Mouse (Mus musculus) heart, embryonic 16.5 days (tissue): ENCODE results near the gene Clec12a. TPM values are rescaled to one million over a fixed set of nuclear protein-coding genes. Genes with fewer than 3 reads are reported as not detected.

ENCODE experiments used
- ATAC-seq: fragments of 200-750 bp; cut with Nextera tagmentation; replicated peaks from 2 replicates; pipeline ENCODE4 v1.8.0; 2017; ENCODE audit warnings: moderate number of reproducible peaks; ENCODE audit not compliant: insufficient read depth, low FRiP score; ENCODE audit errors: extremely low read depth
- H3K27ac ChIP-seq: fragments of 300-500 bp; sonication (generic); 2 replicates; pipeline ENCODE4 v1.5.1; 2014; ENCODE audit warnings: mild to moderate bottlenecking, low read length, control low read depth, moderate library complexity
- H3K27me3 ChIP-seq: fragments of 300-500 bp; sonication (generic); 2 replicates; pipeline ENCODE4 v1.6.1; 2014; ENCODE audit warnings: low read length, mixed read lengths; ENCODE audit not compliant: control insufficient read depth, insufficient read depth
- H3K36me3 ChIP-seq: fragments of 300-500 bp; sonication (generic); 2 replicates; pipeline ENCODE4 v1.6.1; 2014; ENCODE audit not compliant: control insufficient read depth, insufficient read depth
- H3K4me1 ChIP-seq: fragments of 300-500 bp; sonication (generic); 2 replicates; pipeline ENCODE4 v1.6.1; 2014; ENCODE audit warnings: low read length, mixed read lengths; ENCODE audit not compliant: control insufficient read depth, insufficient read depth
- H3K4me2 ChIP-seq: fragments of 300-500 bp; sonication (generic); 2 replicates; pipeline ENCODE4 v1.6.1; 2014; ENCODE audit warnings: low read depth, mild to moderate bottlenecking, control low read depth, low read length
- H3K4me3 ChIP-seq: fragments of 300-500 bp; sonication (generic); 2 replicates; pipeline ENCODE4 v1.5.1; 2014; ENCODE audit warnings: mild to moderate bottlenecking, control low read depth, low read length
- H3K9ac ChIP-seq: fragments of 300-500 bp; sonication (generic); 2 replicates; pipeline ENCODE4 v1.6.1; 2014; ENCODE audit warnings: low read length, control low read depth
- H3K9me3 ChIP-seq: fragments of 300-500 bp; sonication (generic); replicated peaks from 2 replicates; pipeline ENCODE4 v1.6.1; 2016; ENCODE audit warnings: low read length; ENCODE audit not compliant: control insufficient read depth
- WGBS: fragments of 180-500 bp; shearing (Covaris S2); extraction: QIAGEN DNeasy Blood & Tissue Kit; methylation state at CpG from one replicate; pipeline ENCODE4 v1.1.7; 2014; 5-methylcytosine and 5-hydroxymethylcytosine counted together
- polyA plus RNA-seq: library from polyadenylated mRNA; unstranded; fragments of >200 nt; fragmentation: Nextera tagmentation; extraction: Ambion mirVana; gene quantifications from 2 replicates; pipeline ENCODE4 v1.2.1, GENCODE M21; 2015

Gene Clec12a
- polyA plus RNA-seq, 1 experiment from 2014 or later = 1.3 TPM

DNA sequence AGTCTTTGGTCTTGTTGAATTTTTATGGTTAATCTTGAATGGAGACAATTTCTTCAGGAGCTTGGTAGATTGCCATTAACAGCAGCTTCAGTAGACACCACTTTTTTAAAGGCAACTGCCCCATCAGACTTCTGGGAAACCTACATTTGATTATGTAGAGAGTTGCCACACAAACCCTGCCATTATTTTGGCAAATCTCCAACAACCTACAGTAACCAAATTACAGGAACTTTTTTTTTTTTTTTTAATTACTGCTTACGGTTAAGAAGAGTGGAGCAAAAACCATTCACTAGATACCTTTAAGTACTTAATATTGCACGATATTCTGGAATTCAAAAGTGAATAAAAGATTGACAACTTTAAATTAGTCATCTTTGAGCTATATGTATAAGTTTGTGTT is 17.0 kb downstream of the Clec12a start:
- no peak overlapping the region for H3K27ac ChIP-seq
- H3K36me3 ChIP-seq = no peaks in the 10 kb centered on the region
- 92% methylated on average over 2 of the region's 2 CpGs for WGBS
- H3K27me3 ChIP-seq = no peaks in the 10 kb centered on the region
- H3K9ac ChIP-seq = no peak overlapping the region
- ATAC-seq = no peak
- H3K4me1 ChIP-seq = no peaks in the 10 kb centered on the region
- H3K4me2 ChIP-seq = no peak overlapping the region
- no peak overlapping the region for H3K4me3 ChIP-seq
- H3K9me3 ChIP-seq = 0 out of 2 replicates have a peak, but pooled peaks cover 2% of the 10 kb centered on the region

DNA sequence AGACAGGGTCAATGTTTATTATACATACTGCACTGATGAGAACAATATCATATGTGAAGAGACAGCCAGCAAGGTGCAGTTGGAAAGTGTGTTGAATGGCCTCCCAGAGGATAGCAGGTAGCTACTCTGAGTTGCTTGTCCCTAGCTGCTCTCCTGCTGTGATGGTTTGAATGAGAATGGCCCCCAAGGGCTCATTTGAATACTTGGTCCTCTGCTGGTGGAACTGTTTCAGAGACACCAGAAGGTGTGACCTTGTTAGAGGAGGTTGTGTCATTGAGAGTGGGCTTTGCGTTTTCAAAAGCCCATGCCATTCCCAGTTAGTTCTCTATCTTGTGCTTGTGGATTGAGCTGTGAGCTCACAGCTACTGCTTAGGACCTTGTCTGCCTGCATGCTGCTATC is 21.5 kb downstream of the Clec12a start:
- no peak overlapping the region for H3K4me3 ChIP-seq
- no peak for ATAC-seq
- H3K4me2 ChIP-seq = no peak overlapping the region
- no peak overlapping the region for H3K27ac ChIP-seq
- no peak overlapping the region for H3K9ac ChIP-seq
- H3K9me3 ChIP-seq = no peaks in the 10 kb centered on the region
- H3K4me1 ChIP-seq = no peaks in the 10 kb centered on the region
- H3K36me3 ChIP-seq = no peaks in the 10 kb centered on the region
- no peaks in the 10 kb centered on the region for H3K27me3 ChIP-seq
- 23% methylated on average over 1 of the region's 1 CpGs for WGBS

DNA sequence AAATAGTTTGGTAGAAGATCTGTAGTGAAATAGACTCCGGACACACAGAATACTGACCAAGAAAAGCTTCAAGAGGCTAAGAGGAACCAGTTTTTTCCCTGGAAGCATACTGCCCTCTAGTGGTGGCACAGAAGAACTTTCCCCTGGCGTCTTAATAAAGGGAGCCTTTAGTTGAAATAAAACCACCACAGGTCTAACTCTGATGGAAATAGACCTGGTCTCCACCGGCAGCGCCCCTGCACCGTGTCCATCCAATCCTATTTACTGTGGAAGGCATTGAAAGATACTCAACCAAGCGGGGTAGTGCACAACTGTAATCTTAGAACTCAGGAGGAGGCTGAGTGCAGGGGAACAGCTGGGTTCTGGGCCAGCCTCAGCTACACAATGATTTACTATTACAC is 23.5 kb downstream of the Clec12a start:
- whole genome bisulfite sequencing = 12% methylated on average over 6 of the region's 6 CpGs
- H3K27ac ChIP-seq = no peak overlapping the region
- no peak for ATAC-seq
- no peak overlapping the region for H3K4me2 ChIP-seq
- no peaks in the 10 kb centered on the region for H3K9me3 ChIP-seq
- H3K36me3 ChIP-seq = no peaks in the 10 kb centered on the region
- no peaks in the 10 kb centered on the region for H3K27me3 ChIP-seq
- no peak overlapping the region for H3K9ac ChIP-seq
- H3K4me3 ChIP-seq = no peak overlapping the region
- 0 out of 2 replicates have a peak, but pooled peaks cover 3% of the 10 kb centered on the region for H3K4me1 ChIP-seq

DNA sequence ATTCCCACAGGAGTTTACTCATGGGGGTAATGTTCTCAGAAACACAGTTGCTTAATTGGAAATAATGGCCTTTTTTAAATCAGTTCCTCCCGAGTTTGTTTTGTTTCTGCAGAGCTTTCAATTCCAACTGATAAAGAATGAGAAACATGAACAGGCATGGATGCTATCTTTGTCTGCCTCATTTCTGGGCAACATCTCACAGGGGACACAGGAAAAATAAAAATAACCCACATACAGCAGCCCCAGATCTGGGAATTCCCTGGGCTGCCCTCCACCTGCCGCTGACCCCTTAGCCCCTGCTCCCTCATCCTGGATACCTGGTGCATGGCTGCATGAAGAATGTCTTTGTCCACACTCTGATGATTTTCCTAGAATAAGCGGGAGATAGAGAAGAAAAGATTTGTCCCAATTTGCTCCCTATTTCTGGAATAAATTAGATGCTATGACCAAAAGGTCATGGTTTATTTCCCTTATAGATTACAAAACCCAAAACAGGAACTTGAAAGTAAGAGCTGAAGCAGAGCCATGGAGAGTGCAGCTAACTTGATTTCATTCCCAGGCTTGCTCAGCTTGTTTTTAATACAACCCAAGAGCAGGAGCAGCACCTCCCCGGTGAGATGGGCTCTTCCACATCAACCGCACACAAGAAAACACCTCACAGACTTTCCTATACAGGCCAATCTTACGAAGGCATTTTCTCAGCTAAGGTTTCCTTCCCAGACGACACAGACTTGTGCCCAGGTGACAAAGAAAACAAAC is 27.1 kb downstream of the Clec12a start:
- Histone ChIP-seq H3K4me2 (no peak overlapping the region), H3K27ac (no peak overlapping the region), H3K27me3 (no peaks in the 10 kb centered on the region), H3K4me3 (no peak overlapping the region), H3K4me1 (0 out of 2 replicates have a peak, but pooled peaks cover 3% of the 10 kb centered on the region), H3K36me3 (no peaks in the 10 kb centered on the region), H3K9ac (no peak overlapping the region), H3K9me3 (no peaks in the 10 kb centered on the region)
- WGBS = 60% methylated on average over 7 of the region's 7 CpGs
- no peak for ATAC-seq

DNA sequence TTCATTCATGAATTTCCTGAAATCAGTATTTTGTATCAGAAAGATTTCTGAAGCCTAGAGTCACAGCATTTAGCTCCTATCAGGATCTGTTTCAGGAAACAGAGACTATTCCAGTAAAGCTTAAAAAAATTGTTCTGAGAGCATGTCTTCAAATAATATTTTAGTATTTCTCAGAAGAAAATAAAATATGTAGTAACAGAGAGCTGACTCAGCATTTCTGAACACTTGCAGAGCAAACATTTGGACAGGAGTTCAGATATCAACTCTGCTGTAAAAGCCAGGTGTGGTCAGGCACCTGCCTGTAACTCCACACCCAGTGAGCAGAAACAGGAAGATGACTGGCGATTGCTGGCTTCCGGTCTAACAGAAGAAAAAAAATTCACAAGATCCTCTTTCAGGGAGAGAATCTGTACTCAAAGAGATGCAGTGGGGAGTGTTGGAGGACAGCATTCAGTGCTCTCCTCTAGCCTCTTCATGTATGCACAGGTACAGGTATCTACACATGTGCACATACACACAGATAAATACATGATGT is 32.5 kb downstream of the Clec12a start:
- Histone ChIP-seq H3K27me3 (no peaks in the 10 kb centered on the region), H3K4me3 (no peak overlapping the region), H3K9ac (no peak overlapping the region), H3K4me1 (no peaks in the 10 kb centered on the region), H3K27ac (no peak overlapping the region), H3K9me3 (peaks cover 5% of the 10 kb centered on the region; the same call in 1 of the 2 replicates), H3K4me2 (no peak overlapping the region), H3K36me3 (no peaks in the 10 kb centered on the region)
- WGBS = 62% methylated on average over 2 of the region's 2 CpGs
- no peak for ATAC-seq

DNA sequence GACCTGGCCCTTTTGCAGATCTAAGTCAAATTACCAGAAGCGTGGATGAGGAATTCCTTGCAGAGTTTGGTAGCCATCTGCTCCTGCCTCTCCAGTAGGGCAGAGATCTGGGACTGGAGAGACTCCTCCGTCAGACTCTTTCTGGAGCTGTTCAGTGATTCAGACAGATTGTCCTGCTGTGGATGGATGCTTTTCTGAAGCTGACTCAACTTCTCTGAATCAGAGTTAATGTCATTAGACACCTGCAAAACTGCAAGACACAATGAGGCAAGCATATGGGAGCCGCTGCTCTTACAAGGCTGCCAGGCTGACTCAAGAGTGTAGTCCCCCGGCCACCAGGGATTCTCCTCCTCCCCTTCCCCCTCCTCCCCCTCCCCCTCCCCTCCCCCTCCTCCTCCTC is 38.0 kb downstream of the Clec12a start:
- ATAC-seq = no peak

DNA sequence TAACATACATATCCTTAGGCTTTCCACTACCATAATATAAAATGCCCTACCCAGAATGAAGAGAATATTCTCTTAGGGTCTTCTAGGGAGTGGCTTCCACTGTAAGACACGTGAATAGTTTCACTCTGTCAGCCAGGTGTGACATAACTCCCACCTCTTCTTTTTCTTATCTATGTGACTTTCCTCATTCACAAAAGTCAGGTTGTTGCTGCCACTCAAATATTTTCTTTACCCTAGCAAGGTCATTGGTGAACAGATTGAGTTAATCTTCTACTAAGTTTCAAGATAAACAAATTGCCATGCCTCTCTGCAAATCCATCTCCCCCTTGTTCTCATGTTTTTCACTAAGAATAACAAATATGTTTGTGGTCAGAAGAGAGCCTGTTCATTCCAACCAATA is 39.2 kb downstream of the Clec12a start:
- Histone ChIP-seq H3K36me3 (no peaks in the 10 kb centered on the region), H3K9ac (no peak overlapping the region), H3K27ac (no peak overlapping the region), H3K4me3 (no peak overlapping the region), H3K9me3 (no peaks in the 10 kb centered on the region), H3K4me2 (no peak overlapping the region), H3K27me3 (no peaks in the 10 kb centered on the region), H3K4me1 (no peaks in the 10 kb centered on the region)
- no peak for ATAC-seq
- 50% methylated on average over 1 of the region's 1 CpGs for WGBS

More for the DNA sequence above, 38.0 kb downstream of the Clec12a start:
- no peaks in the 10 kb centered on the region for H3K4me1 ChIP-seq
- no peak overlapping the region for H3K27ac ChIP-seq
- H3K36me3 ChIP-seq = no peaks in the 10 kb centered on the region
- H3K27me3 ChIP-seq = no peaks in the 10 kb centered on the region
- no peak overlapping the region for H3K4me3 ChIP-seq
- H3K9ac ChIP-seq = no peak overlapping the region
- no peak overlapping the region for H3K4me2 ChIP-seq
- peaks cover 5% of the 10 kb centered on the region; the same call in 1 of the 2 replicates for H3K9me3 ChIP-seq
- WGBS = 62% methylated on average over 4 of the region's 4 CpGs

DNA sequence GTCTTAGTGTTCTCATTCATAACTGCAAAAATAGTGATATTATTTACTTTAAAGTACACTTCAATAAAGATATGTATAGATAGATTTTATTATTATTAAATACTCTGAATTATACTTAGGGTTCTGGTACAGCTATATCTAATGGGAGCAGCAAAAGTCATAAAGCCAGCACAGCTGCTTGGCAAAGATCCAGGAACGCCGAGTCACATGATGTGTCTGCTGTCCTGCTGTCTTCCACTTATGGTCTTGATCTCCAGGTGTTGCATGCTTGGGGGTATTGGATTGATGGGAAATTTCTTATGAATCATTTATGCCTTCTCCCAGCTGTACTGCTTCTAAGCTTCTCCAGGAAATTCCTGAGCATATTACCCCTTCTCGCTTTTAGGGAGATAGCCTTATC is 41.0 kb downstream of the Clec12a start:
- Histone ChIP-seq H3K27me3 (no peaks in the 10 kb centered on the region), H3K4me2 (no peak overlapping the region), H3K4me3 (no peak overlapping the region), H3K9ac (no peak overlapping the region), H3K9me3 (no peaks in the 10 kb centered on the region), H3K27ac (no peak overlapping the region), H3K36me3 (no peaks in the 10 kb centered on the region), H3K4me1 (no peaks in the 10 kb centered on the region)
- ATAC-seq = no peak
- WGBS = 65% methylated on average over 3 of the region's 3 CpGs

DNA sequence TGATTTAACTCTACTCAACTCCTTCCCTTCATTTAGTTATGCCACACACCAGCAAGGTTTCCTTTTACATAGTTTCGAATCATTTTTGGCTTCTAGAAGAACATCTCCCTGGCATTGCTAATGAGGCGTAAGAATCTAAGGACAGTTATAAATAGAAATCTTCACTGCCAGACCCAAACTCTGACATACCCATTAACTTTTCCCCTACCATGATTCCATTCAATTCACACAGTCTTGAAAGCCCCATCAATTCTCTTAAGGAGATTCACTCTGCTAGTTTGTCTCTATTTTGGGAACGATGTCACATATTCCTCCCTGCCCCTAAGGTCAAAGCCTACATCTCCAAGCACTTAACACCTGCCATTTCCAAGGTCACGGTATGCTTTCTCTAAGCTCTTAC is 42.5 kb downstream of the Clec12a start:
- WGBS = 72% methylated on average over 4 of the region's 4 CpGs
- Histone ChIP-seq H3K36me3 (no peaks in the 10 kb centered on the region), H3K27me3 (no peaks in the 10 kb centered on the region), H3K4me1 (no peaks in the 10 kb centered on the region), H3K9me3 (no peaks in the 10 kb centered on the region), H3K9ac (no peak overlapping the region), H3K4me2 (no peak overlapping the region), H3K4me3 (no peak overlapping the region), H3K27ac (no peak overlapping the region)
- no peak for ATAC-seq
